Mouse (Mus musculus): ENCODE measurements around the gene Sdha. TPM values are rescaled to one million over a fixed set of nuclear protein-coding genes. Genes with fewer than 3 reads are reported as not detected.

Sdha gene
- total and polyA plus RNA-seq, 2 experiments from 2014 or later, result 91.5 to 228 TPM

GRCm38 (mm10) chr13:74305380-74305779 lies 44.7 kb downstream of the Sdha start:
- Histone ChIP-seq H3K27me3 (ENCODE audit: insufficient read depth, low read length) (no peaks in the 10 kb centered on the region), H3K9ac (replicated peaks; ENCODE audit: low read length) (no peak overlapping the region), H3K27ac (no peak overlapping the region), H3K4me2 (ENCODE audit: low read depth, low read length) (no peak overlapping the region), H3K4me1 (ENCODE audit: insufficient read depth, low read length) (no peaks in the 10 kb centered on the region), H3K9me3 (ENCODE audit: low read length) (no peaks in the 10 kb centered on the region), H3K4me3 (ENCODE audit: low read length) (no peak overlapping the region), H3K36me3 (ENCODE audit: insufficient read depth, low read length) (peaks cover 45% of the 10 kb centered on the region)
- 91% methylated on average over 6 of the region's 6 CpGs for WGBS
- no peak for DNase-seq (ENCODE audit: low spot score)
- no peak for TF ChIP-seq CTCF (IDR thresholded peaks at IDR 0.05; ENCODE audit: low read depth)
- no peak for ATAC-seq

GRCm38 (mm10) chr13:74302050-74303037 lies 47.7 kb downstream of the Sdha start:
- no peak overlapping the region for H3K27ac ChIP-seq
- no peak overlapping the region for H3K9ac ChIP-seq (replicated peaks; ENCODE audit: low read length)
- DNase-seq (ENCODE audit: low spot score) (no peak), ATAC-seq (no peak)
- peaks cover 22% of the 10 kb centered on the region for H3K36me3 ChIP-seq (ENCODE audit: insufficient read depth, low read length)
- 85% methylated on average over 10 of the region's 10 CpGs for WGBS
- H3K9me3 ChIP-seq (ENCODE audit: low read length), result no peaks in the 10 kb centered on the region
- no peaks in the 10 kb centered on the region for H3K27me3 ChIP-seq (ENCODE audit: insufficient read depth, low read length)
- no peaks in the 10 kb centered on the region for H3K4me1 ChIP-seq (ENCODE audit: insufficient read depth, low read length)
- H3K4me2 ChIP-seq (ENCODE audit: low read depth, low read length), result no peak overlapping the region
- no peak overlapping the region for H3K4me3 ChIP-seq (ENCODE audit: low read length)
- TF ChIP-seq CTCF (IDR thresholded peaks at IDR 0.05; ENCODE audit: low read depth), result peak; percentile 58

- Histone ChIP-seq H3K4me3 (ENCODE audit: low read length) (no peak overlapping the region), H3K4me1 (ENCODE audit: insufficient read depth, low read length) (no peaks in the 10 kb centered on the region), H3K9ac (replicated peaks; ENCODE audit: low read length) (no peak overlapping the region), H3K4me2 (ENCODE audit: low read depth, low read length) (no peak overlapping the region), H3K27ac (no peak overlapping the region), H3K36me3 (ENCODE audit: insufficient read depth, low read length) (peaks cover 22% of the 10 kb centered on the region), H3K27me3 (ENCODE audit: insufficient read depth, low read length) (no peaks in the 10 kb centered on the region), H3K9me3 (ENCODE audit: low read length) (no peaks in the 10 kb centered on the region)
- DNase-seq (ENCODE audit: low spot score), result no peak
- no peak for TF ChIP-seq CTCF (IDR thresholded peaks at IDR 0.05; ENCODE audit: low read depth)
- WGBS, result 80% methylated on average over 6 of the region's 6 CpGs
- ATAC-seq, result 0 out of 2 replicates have a peak, but pooled peaks have one; percentile 1
Measured at GRCm38 (mm10) chr13:74301607-74301984, 48.5 kb downstream of the Sdha start.

GRCm38 (mm10) chr13:74300925-74301606 lies 49.0 kb downstream of the Sdha start:
- WGBS, result 39% methylated on average over 4 of the region's 4 CpGs

GRCm38 (mm10) chr13:74296376-74296775 lies 53.7 kb downstream of the Sdha start:
- H3K4me1 ChIP-seq (ENCODE audit: insufficient read depth, low read length), result no peaks in the 10 kb centered on the region
- TF ChIP-seq CTCF (IDR thresholded peaks at IDR 0.05; ENCODE audit: low read depth), result no peak
- no peak overlapping the region for H3K27ac ChIP-seq
- H3K4me3 ChIP-seq (ENCODE audit: low read length), result no peak overlapping the region
- H3K9ac ChIP-seq (replicated peaks; ENCODE audit: low read length), result no peak overlapping the region
- no peak for ATAC-seq
- no peaks in the 10 kb centered on the region for H3K36me3 ChIP-seq (ENCODE audit: insufficient read depth, low read length)
- H3K4me2 ChIP-seq (ENCODE audit: low read depth, low read length), result no peak overlapping the region
- 83% methylated on average over 7 of the region's 7 CpGs for WGBS
- no peaks in the 10 kb centered on the region for H3K9me3 ChIP-seq (ENCODE audit: low read length)
- no peak for DNase-seq (ENCODE audit: low spot score)
- no peaks in the 10 kb centered on the region for H3K27me3 ChIP-seq (ENCODE audit: insufficient read depth, low read length)

More at GRCm38 (mm10) chr13:74300925-74301606, 49.0 kb downstream of the Sdha start:
- no peaks in the 10 kb centered on the region for H3K4me1 ChIP-seq (ENCODE audit: insufficient read depth, low read length)
- no peak overlapping the region for H3K4me3 ChIP-seq (ENCODE audit: low read length)
- peaks cover 22% of the 10 kb centered on the region for H3K36me3 ChIP-seq (ENCODE audit: insufficient read depth, low read length)
- no peaks in the 10 kb centered on the region for H3K27me3 ChIP-seq (ENCODE audit: insufficient read depth, low read length)
- peak; percentile 86 for ATAC-seq
- peak; percentile 86 for DNase-seq (ENCODE audit: low spot score)
- no peak overlapping the region for H3K27ac ChIP-seq
- no peaks in the 10 kb centered on the region for H3K9me3 ChIP-seq (ENCODE audit: low read length)
- H3K4me2 ChIP-seq (ENCODE audit: low read depth, low read length), result no peak overlapping the region
- TF ChIP-seq CTCF (IDR thresholded peaks at IDR 0.05; ENCODE audit: low read depth), result peak; percentile 95
- H3K9ac ChIP-seq (replicated peaks; ENCODE audit: low read length), result no peak overlapping the region

- H3K27ac ChIP-seq, result no peak within 1 kb of the TSS
- no peaks in the 10 kb centered on the region for H3K4me1 ChIP-seq (ENCODE audit: insufficient read depth, low read length)
- peak; percentile 44 for DNase-seq (ENCODE audit: low spot score)
- TF ChIP-seq CTCF (IDR thresholded peaks at IDR 0.05; ENCODE audit: low read depth), result peak; percentile 56
- H3K4me3 ChIP-seq (ENCODE audit: low read length), result peak within 1 kb of the TSS; percentile 30
- H3K9ac ChIP-seq (replicated peaks; ENCODE audit: low read length), result 0 out of 2 replicates have a peak within 1 kb of the TSS, but pooled peaks have one; percentile 18
- peak; percentile 45; the same call in 1 of the 2 replicates for ATAC-seq
- H3K9me3 ChIP-seq (ENCODE audit: low read length), result no peaks in the 10 kb centered on the region
- under 1% methylated on average over 27 of the region's 27 CpGs for WGBS
- H3K4me2 ChIP-seq (ENCODE audit: low read depth, low read length), result peak within 1 kb of the TSS; percentile 62
- no peaks in the 10 kb centered on the region for H3K36me3 ChIP-seq (ENCODE audit: insufficient read depth, low read length)
- no peaks in the 10 kb centered on the region for H3K27me3 ChIP-seq (ENCODE audit: insufficient read depth, low read length)
Measured at GRCm38 (mm10) chr13:74292167-74292566, 57.9 kb downstream of the Sdha start, which contains the start of gene Ahrr. Gene Ahrr (minus strand): TSS chr13:74292331.

Measured in hindbrain, postnatal 0 days (tissue).